Mouse (Mus musculus): Measurements from ENCODE around the gene Oas3. TPM values are rescaled to one million over a fixed set of nuclear protein-coding genes. Genes with fewer than 3 reads are reported as not detected.

Oas3 gene
- polyA plus RNA-seq, 1 experiment from 2014 or later = 0.09 TPM

DNA sequence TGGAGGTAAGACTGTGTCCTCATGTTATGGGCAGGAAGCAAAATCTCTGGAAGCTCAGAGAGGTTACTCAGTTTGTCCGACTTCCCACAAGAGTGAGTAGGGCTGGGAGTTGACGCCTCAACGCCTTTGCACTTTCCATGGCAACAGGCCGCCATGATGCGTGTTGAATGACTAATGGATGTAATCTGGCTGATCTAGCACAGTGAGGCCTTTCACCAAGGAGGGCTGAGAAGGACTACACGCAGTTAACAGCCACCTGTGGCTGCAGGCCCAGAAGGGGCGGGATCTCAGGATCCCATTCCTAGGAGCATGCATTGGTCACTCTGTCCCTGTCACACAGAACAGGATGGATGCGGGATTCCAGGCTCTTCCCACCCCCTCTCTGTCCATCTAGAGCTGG, 64.7 kb downstream of the Oas3 start:
- Histone ChIP-seq H3K4me3 (replicated peaks) (no peak overlapping the region), H3K36me3 (replicated peaks) (no peaks in the 10 kb centered on the region), H3K27me3 (peaks cover 91% of the 10 kb centered on the region), H3K27ac (no peak overlapping the region), H3K4me1 (peaks cover 23% of the 10 kb centered on the region), H3K9me3 (no peaks in the 10 kb centered on the region), H3K9ac (no peak overlapping the region), H3K4me2 (no peak overlapping the region)
- no peak for ATAC-seq (ENCODE audit: low FRiP score)
- 75% methylated on average over 8 of the region's 8 CpGs for WGBS

DNA sequence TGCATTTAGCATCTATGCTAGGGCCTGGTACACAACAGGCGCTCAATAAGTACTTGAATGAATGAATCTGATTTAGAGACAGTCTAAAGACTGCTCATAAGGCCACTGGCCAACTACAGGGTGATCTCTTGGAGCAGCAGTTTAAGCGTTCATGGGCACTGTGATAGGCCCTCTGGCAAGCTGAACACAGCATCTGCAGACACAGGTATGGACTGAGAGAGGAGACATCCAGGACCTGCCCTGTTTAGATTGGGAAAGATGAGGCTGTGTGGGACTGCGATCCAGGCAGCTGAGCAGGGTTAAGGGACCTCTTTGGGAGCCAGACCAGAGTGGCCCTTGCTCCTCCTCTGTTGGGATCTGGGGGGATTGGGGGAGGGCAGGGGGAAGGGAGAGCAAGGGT, 65.6 kb downstream of the Oas3 start, which contains the start of gene Dtx1:
Gene Dtx1, minus strand, starts transcription at position 101 of the 400 bp plus-strand sequence.
- no peak for ATAC-seq (ENCODE audit: low FRiP score)
- peak within 1 kb of the TSS; percentile 64 for H3K4me3 ChIP-seq (replicated peaks)
- no peaks in the 10 kb centered on the region for H3K36me3 ChIP-seq (replicated peaks)
- H3K4me2 ChIP-seq = peak within 1 kb of the TSS; percentile 91
- peaks cover 91% of the 10 kb centered on the region for H3K27me3 ChIP-seq
- 26% methylated on average over 3 of the region's 3 CpGs for WGBS
- peak within 1 kb of the TSS; percentile 66 for H3K9ac ChIP-seq
- no peaks in the 10 kb centered on the region for H3K9me3 ChIP-seq
- H3K4me1 ChIP-seq = peaks cover 27% of the 10 kb centered on the region
- peak within 1 kb of the TSS; percentile 43 for H3K27ac ChIP-seq

GRCm38 (mm10) chr5:120711416-120711815, 66.0 kb downstream of the Oas3 start:
- Histone ChIP-seq H3K4me3 (replicated peaks) (peak overlapping the region; percentile 64), H3K36me3 (replicated peaks) (no peaks in the 10 kb centered on the region), H3K9me3 (no peaks in the 10 kb centered on the region), H3K27me3 (peaks cover 90% of the 10 kb centered on the region), H3K4me2 (peak overlapping the region; percentile 91), H3K4me1 (peaks cover 31% of the 10 kb centered on the region), H3K9ac (peak overlapping the region; percentile 66), H3K27ac (peak overlapping the region; percentile 43; the same call in 1 of the 2 replicates)
- WGBS = 1% methylated on average over 43 of the region's 43 CpGs
- peak; percentile 41; the same call in 1 of the 2 replicates for ATAC-seq (ENCODE audit: low FRiP score)

DNA sequence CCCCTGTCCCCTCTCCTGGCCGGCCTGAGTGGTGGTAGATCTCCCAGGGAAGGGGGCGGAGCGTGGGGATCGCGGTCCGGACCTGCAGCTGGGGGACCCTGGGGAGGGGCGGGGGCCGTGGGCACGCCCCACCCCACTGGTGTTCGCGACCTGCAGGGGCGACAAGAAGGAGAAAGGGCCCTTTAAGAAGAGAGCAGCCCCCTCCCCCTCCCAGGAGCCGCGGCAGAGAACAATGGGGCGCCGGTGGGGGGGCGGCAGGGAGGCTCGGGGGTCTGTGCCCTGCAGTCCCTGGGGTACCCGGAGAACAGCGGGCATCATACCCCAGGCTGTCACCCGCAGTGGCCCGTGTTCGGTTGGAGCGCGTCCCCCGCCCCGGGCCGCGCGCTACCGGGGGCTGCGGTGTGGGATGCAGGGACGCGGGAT, 66.6 kb downstream of the Oas3 start:
- H3K36me3 ChIP-seq (replicated peaks) = no peaks in the 10 kb centered on the region
- H3K27ac ChIP-seq = peak overlapping the region; percentile 43
- ATAC-seq (ENCODE audit: low FRiP score) = peak; percentile 43
- H3K4me1 ChIP-seq = peaks cover 34% of the 10 kb centered on the region
- peak overlapping the region; percentile 91 for H3K4me2 ChIP-seq
- H3K27me3 ChIP-seq = peaks cover 86% of the 10 kb centered on the region
- peak overlapping the region; percentile 66 for H3K9ac ChIP-seq
- peak overlapping the region; percentile 64 for H3K4me3 ChIP-seq (replicated peaks)
- H3K9me3 ChIP-seq = no peaks in the 10 kb centered on the region
- under 1% methylated on average over 31 of the region's 34 CpGs for WGBS

DNA sequence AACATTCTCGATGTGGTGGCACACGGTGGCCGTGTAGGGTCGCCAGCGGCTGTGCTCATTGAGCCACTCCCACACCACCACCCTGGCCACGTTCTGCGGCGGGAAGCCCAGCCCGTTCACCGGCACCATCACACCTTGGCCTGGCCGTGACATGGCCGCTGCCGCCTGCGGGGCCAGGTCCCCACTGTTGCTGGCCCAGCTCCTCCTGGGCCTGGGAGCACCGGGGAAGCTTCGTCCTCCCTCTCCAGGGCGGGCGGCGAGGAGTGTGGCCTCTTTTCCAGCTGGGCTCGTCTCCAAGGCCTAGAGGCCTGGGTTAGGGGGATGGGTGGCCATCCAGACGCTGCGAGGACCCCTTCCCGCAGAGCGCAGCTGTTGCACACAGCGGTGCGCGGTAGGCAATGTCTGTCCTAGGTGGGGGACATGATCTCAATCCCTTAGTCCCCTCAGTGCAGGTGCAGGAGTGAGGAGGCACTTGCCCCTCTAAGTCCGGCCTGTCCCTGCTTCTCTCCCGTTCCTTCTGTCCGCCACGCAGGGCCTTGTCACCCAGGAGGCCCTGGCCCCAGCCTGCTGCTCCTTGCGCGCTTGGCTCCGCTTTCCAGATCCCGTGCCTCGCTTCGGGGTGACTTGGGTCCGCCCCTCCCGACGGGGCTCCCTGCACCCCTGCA, 67.2 kb downstream of the Oas3 start:
- Histone ChIP-seq H3K4me3 (replicated peaks) (peak overlapping the region; percentile 64), H3K9me3 (no peaks in the 10 kb centered on the region), H3K4me2 (peak overlapping the region; percentile 91), H3K36me3 (replicated peaks) (no peaks in the 10 kb centered on the region), H3K27ac (peak overlapping the region; percentile 43), H3K27me3 (peaks cover 84% of the 10 kb centered on the region), H3K4me1 (peaks cover 34% of the 10 kb centered on the region), H3K9ac (peak overlapping the region; percentile 66)
- 1% methylated on average over 40 of the region's 40 CpGs for WGBS
- ATAC-seq (ENCODE audit: low FRiP score) = peak; percentile 10; the same call in 1 of the 2 replicates

DNA sequence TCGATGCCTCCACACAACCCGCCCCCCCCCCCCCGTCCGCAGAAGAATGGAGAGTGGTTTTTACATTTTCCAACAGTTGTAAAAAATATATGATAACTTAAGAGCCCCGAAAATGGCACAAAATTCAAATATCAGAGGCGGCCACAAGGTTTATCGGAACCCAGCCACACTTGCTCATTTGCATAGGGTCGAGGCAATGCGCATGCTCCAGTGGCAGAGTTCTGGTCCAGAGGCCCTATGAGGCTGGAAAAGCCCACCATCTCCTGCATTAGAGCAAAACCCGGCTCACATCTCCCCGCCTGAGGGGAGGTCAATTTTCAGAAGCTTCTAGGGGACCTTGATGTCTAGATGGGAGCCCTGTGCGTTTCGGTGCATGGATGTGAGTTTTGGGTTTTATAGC, 70.5 kb downstream of the Oas3 start:
- Histone ChIP-seq H3K9ac (peak overlapping the region; percentile 49), H3K4me2 (peak overlapping the region; percentile 54), H3K27ac (no peak overlapping the region), H3K4me1 (peaks cover 44% of the 10 kb centered on the region), H3K27me3 (peaks cover 56% of the 10 kb centered on the region), H3K9me3 (no peaks in the 10 kb centered on the region), H3K4me3 (replicated peaks) (peak overlapping the region; percentile 27), H3K36me3 (replicated peaks) (no peaks in the 10 kb centered on the region)
- no peak for ATAC-seq (ENCODE audit: low FRiP score)
- WGBS = 32% methylated on average over 13 of the region's 13 CpGs

DNA sequence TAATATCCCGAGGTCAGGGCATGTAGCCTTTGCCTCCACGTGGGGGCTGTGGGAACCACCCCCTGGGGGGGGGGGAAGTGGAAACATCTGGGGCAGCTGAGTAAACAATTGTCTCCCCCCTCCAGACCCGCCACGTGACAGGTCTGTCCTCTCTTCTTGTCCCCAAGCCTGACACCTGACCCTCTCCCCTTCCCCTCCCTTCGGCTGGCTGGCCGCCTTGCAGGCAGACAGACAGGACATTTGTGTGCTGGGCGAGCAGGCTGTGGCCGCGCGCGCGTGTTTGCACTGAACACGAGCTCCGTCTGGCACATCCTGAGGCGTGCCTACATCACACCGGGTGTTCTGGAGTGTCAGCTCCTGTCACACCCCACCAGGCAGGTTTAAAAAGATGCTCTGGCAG, 70.9 kb downstream of the Oas3 start:
- whole genome bisulfite sequencing = 5% methylated on average over 14 of the region's 16 CpGs
- Histone ChIP-seq H3K4me2 (peak overlapping the region; percentile 54), H3K9ac (peak overlapping the region; percentile 49), H3K27me3 (peaks cover 52% of the 10 kb centered on the region), H3K9me3 (no peaks in the 10 kb centered on the region), H3K36me3 (replicated peaks) (no peaks in the 10 kb centered on the region), H3K4me1 (peaks cover 40% of the 10 kb centered on the region), H3K27ac (0 out of 2 replicates have a peak overlapping the region, but pooled peaks have one; percentile 31), H3K4me3 (replicated peaks) (peak overlapping the region; percentile 27)
- no peak for ATAC-seq (ENCODE audit: low FRiP score)

DNA sequence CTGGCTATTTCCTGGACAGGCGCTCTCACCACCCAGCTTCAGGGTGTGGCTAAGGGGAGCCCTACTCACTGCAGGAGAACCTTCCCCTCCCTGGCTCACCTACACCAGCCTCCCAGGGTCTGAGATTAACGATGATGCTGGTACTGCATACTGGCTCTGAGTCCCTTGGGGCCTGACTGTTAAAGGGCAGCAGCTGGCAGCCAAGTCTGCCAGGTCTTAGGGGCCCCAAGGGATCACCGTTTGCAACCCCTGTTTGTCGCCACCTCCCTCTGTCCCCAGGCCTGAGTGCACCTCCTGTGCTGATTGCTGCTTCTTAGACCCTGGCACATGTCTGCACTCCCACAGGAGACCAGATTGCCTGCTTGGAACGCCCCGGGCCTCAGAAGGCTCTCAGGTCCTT, 73.0 kb downstream of the Oas3 start:
- WGBS = 56% methylated on average over 6 of the region's 6 CpGs
- ATAC-seq (ENCODE audit: low FRiP score) = no peak
- H3K4me1 ChIP-seq = peaks cover 25% of the 10 kb centered on the region
- no peak overlapping the region for H3K27ac ChIP-seq
- H3K9ac ChIP-seq = no peak overlapping the region
- H3K36me3 ChIP-seq (replicated peaks) = no peaks in the 10 kb centered on the region
- peaks cover 47% of the 10 kb centered on the region for H3K27me3 ChIP-seq
- no peaks in the 10 kb centered on the region for H3K9me3 ChIP-seq
- no peak overlapping the region for H3K4me2 ChIP-seq
- no peak overlapping the region for H3K4me3 ChIP-seq (replicated peaks)

GRCm38 (mm10) chr5:120703660-120704059, 73.8 kb downstream of the Oas3 start:
- no peak overlapping the region for H3K4me3 ChIP-seq (replicated peaks)
- H3K36me3 ChIP-seq (replicated peaks) = no peaks in the 10 kb centered on the region
- H3K27me3 ChIP-seq = peaks cover 42% of the 10 kb centered on the region
- WGBS = 83% methylated on average over 3 of the region's 3 CpGs
- H3K9ac ChIP-seq = no peak overlapping the region
- no peak overlapping the region for H3K4me2 ChIP-seq
- ATAC-seq (ENCODE audit: low FRiP score) = no peak
- H3K4me1 ChIP-seq = peaks cover 31% of the 10 kb centered on the region
- H3K27ac ChIP-seq = no peak overlapping the region
- no peaks in the 10 kb centered on the region for H3K9me3 ChIP-seq

Other genes with a start within 250 kb of the Oas3 start
- 11.8 and 15.1 TPM in 2 replicates for gene Tpcn1, start 189.0 kb downstream of the Oas3 start, polyA plus RNA-seq (2016; fragmentation: Nextera tagmentation; extraction: Ambion mirVana)
- 1.3 and 1.4 TPM in 2 replicates for gene Iqcd, start 188.6 kb downstream of the Oas3 start, polyA plus RNA-seq (2016; fragmentation: Nextera tagmentation; extraction: Ambion mirVana)
- gene Rita1, start 165.1 kb downstream of the Oas3 start, polyA plus RNA-seq (2016; fragmentation: Nextera tagmentation; extraction: Ambion mirVana) = 13.6 and 16.6 TPM in 2 replicates
- gene Ddx54, start 164.9 kb downstream of the Oas3 start, polyA plus RNA-seq (2016; fragmentation: Nextera tagmentation; extraction: Ambion mirVana) = 50.7 and 52.6 TPM in 2 replicates
- gene Cfap73, start 143.4 kb downstream of the Oas3 start, polyA plus RNA-seq (2016; fragmentation: Nextera tagmentation; extraction: Ambion mirVana) = 0.28 TPM in 1 of 2 replicates, not detected in the other
- 0.17 and 0.20 TPM in 2 replicates for gene Rasal1, start 128.8 kb downstream of the Oas3 start, polyA plus RNA-seq (2016; fragmentation: Nextera tagmentation; extraction: Ambion mirVana)
- 17.1 and 18.1 TPM in 2 replicates for gene Dtx1, start 65.7 kb downstream of the Oas3 start, polyA plus RNA-seq (2016; fragmentation: Nextera tagmentation; extraction: Ambion mirVana)
- gene Oas2, start 27.8 kb downstream of the Oas3 start, polyA plus RNA-seq (2016; fragmentation: Nextera tagmentation; extraction: Ambion mirVana) = 0.10 and 0.17 TPM in 2 replicates
- 0.10 TPM in 1 of 2 replicates, not detected in the other for gene Oas1e, start 17.9 kb upstream of the Oas3 start, polyA plus RNA-seq (2016; fragmentation: Nextera tagmentation; extraction: Ambion mirVana)
- gene Oas1c, start 34.9 kb upstream of the Oas3 start, polyA plus RNA-seq (2016; fragmentation: Nextera tagmentation; extraction: Ambion mirVana) = 0.49 and 0.51 TPM in 2 replicates
- not detected in 2 replicates for gene Oas1f, start 69.7 kb upstream of the Oas3 start, polyA plus RNA-seq (2016; fragmentation: Nextera tagmentation; extraction: Ambion mirVana)
- gene Oas1h, start 83.8 kb upstream of the Oas3 start, polyA plus RNA-seq (2016; fragmentation: Nextera tagmentation; extraction: Ambion mirVana) = not detected in 2 replicates
- gene Oas1g, start 110.0 kb upstream of the Oas3 start, polyA plus RNA-seq (2016; fragmentation: Nextera tagmentation; extraction: Ambion mirVana) = not detected in 2 replicates
- gene Oas1a, start 129.9 kb upstream of the Oas3 start, polyA plus RNA-seq (2016; fragmentation: Nextera tagmentation; extraction: Ambion mirVana) = 0.41 and 0.72 TPM in 2 replicates
- gene Oas1d, start 136.9 kb upstream of the Oas3 start, polyA plus RNA-seq (2016; fragmentation: Nextera tagmentation; extraction: Ambion mirVana) = not detected in 2 replicates
- 4.6 and 5.1 TPM in 2 replicates for gene Rph3a, start 232.4 kb upstream of the Oas3 start, polyA plus RNA-seq (2016; fragmentation: Nextera tagmentation; extraction: Ambion mirVana)